Mouse (Mus musculus) G1E (cell line): ENCODE measurements around the gene Tmem108.

ENCODE experiments used
- CTCF ChIP-seq: IDR thresholded peaks from 2 replicates; pipeline ENCODE4 v1.5.1; 2012; ENCODE audit warnings: low read depth, low read length, inconsistent platforms, mixed read lengths
- GATA1 ChIP-seq: IDR thresholded peaks from 2 replicates; pipeline ENCODE4 v1.6.1; 2012; ENCODE audit warnings: borderline replicate concordance, low read length, inconsistent platforms, mixed read lengths

- no peak for TF ChIP-seq CTCF
- TF ChIP-seq GATA1 = no peak
These were observed 59.2 kb downstream of the Tmem108 start for GRCm38 (mm10) chr9:103702452-103702851.
